Mouse (Mus musculus): ENCODE data around the gene Abhd6. TPM values are rescaled to one million over a fixed set of nuclear protein-coding genes. Genes with fewer than 3 reads are reported as not detected.
"Not testable (repeated sequence)": the region's sequence is repeated elsewhere in the genome, so short reads cannot be mapped to it uniquely, and the experiment has no call there.

The Abhd6 gene
- total and polyA plus RNA-seq, 3 experiments: not detected

DNA sequence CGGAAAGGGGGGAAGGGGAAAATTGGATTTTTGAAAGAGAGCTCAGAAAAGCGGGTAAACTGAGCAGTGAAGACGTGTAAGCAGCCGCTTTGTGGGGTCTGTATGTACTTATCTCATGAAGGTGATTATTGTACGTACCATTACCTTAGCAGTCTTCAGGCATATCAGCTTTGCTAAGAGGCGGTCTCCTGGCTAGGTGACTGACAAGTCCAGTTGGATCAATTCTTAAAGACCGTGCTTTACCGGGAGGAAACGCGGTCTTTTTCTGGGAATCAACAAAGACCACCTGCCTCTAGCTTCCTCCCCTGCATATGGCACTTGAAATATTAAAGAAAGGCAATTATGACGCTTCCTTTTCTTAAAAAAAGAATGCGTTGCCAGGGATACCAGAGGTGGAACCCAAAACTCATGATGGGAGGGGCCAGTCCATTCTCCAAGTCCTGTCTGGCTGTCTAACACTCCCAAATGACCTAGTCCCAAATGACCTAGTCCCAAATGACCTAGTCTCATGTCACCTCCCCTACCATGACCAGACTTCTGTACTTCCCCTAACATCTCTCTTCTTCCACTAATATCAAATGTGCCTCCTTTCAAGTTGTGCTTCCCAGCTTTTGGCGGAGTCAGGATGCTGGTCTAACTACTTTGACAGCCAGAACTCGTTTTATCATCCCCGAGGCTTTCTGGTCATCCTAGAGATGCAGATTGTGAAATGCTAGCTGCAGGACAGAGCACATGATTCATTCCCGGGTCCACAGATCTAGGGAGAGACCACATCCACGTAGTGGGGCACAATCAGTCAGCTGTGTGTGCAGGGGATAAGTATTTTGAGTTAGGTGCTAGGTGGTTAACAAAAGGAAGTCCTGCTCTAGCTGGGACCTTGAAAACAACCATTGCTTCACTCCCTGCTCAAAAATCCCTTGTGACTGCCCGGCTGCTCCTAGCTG is 1.3 kb downstream of the Abhd6 start:
- no peak overlapping the region for H3K4me3 ChIP-seq (ENCODE audit: control insufficient read depth in 1 of 2, insufficient read depth in 1 of 2, low read depth in 2 of 2, low read length in 2 of 2)
- H3K4me1 ChIP-seq (ENCODE audit: control insufficient read depth in 1 of 2, insufficient read depth in 2 of 2, low read length in 2 of 2): no peaks in the 10 kb centered on the region
- no peaks in the 10 kb centered on the region; a peak in 1 of 4 replicates for H3K27me3 ChIP-seq (ENCODE audit: control insufficient read depth in 1 of 2, insufficient read depth in 2 of 2, low read length in 2 of 2)
- no peaks in the 10 kb centered on the region for H3K36me3 ChIP-seq (ENCODE audit: control insufficient read depth in 1 of 2, insufficient read depth in 2 of 2, low read length in 2 of 2)
- TF ChIP-seq MAZ (IDR thresholded peaks at IDR 0.05; ENCODE audit: low read depth, low read length): no peak
- no peak for TF ChIP-seq MAFK (IDR thresholded peaks at IDR 0.05; ENCODE audit: borderline replicate concordance, low read depth, low read length)
- no peak for TF ChIP-seq ELF1 (IDR thresholded peaks at IDR 0.05; ENCODE audit: low read depth, low read length)
- no peak for TF ChIP-seq NELFE (IDR thresholded peaks at IDR 0.05; ENCODE audit: low read depth, low read length)
- TF ChIP-seq POLR2AphosphoS2 (IDR thresholded peaks at IDR 0.05; ENCODE audit: low read length): no peak
- no peak for DNase-seq (ENCODE audit: low read depth, low spot score)
- H3K27ac ChIP-seq (ENCODE audit: control insufficient read depth, low read depth, low read length): no peak overlapping the region
- H3K9me3 ChIP-seq (replicated peaks; ENCODE audit: insufficient read depth, low read length): no peaks in the 10 kb centered on the region
- H3K9ac ChIP-seq (ENCODE audit: control insufficient read depth, low read depth, low read length, poor library complexity, severe bottlenecking): no peak overlapping the region
- H3K79me2 ChIP-seq (ENCODE audit: control insufficient read depth, insufficient read depth, low read length, poor library complexity): no peaks in the 10 kb centered on the region

DNA sequence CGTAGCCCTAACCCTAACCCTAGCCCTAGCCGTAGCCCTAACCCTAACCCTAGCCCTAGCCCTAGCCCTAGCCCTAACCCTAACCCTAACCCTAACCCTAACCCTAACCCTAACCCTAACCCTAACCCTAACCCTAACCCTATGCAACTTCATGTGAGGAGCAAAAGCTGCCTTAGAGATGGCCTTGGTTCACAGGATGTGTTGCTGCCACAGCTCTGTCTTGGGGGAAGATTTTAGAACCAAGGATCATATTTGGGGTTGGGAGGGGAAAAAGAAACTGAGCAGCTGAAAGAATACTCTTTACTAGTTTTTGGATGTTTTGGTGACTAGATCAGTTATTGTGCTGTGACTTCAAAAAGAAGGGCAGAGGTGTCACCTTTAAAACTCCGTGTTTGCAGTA is 3.4 kb downstream of the Abhd6 start:
- not testable (repeated sequence) for H3K27me3 ChIP-seq (ENCODE audit: control insufficient read depth in 1 of 2, insufficient read depth in 2 of 2, low read length in 2 of 2); H3K9me3 ChIP-seq (replicated peaks; ENCODE audit: insufficient read depth, low read length); H3K79me2 ChIP-seq (ENCODE audit: control insufficient read depth, insufficient read depth, low read length, poor library complexity); H3K36me3 ChIP-seq (ENCODE audit: control insufficient read depth in 1 of 2, insufficient read depth in 2 of 2, low read length in 2 of 2); H3K4me1 ChIP-seq (ENCODE audit: control insufficient read depth in 1 of 2, insufficient read depth in 2 of 2, low read length in 2 of 2); H3K4me3 ChIP-seq (ENCODE audit: control insufficient read depth in 1 of 2, insufficient read depth in 1 of 2, low read depth in 2 of 2, low read length in 2 of 2); H3K27ac ChIP-seq (ENCODE audit: control insufficient read depth, low read depth, low read length); H3K9ac ChIP-seq (ENCODE audit: control insufficient read depth, low read depth, low read length, poor library complexity, severe bottlenecking); DNase-seq (ENCODE audit: low read depth, low spot score)

DNA sequence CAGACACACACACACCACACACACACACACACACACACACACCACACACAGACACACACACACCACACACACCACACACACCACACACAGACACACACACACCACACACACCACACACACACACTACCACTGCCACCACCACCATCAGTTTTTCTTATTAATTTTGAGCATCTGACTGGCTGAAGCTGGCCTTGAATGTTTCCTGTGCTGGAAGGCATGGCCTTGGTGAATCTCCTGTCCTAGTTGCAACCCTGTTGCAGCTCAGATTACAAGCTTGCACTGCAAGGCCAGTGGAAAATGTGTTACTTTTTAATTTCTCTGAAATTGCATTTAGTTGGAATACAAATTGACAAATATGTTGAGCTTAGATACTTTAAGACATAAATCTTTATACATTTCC is 4.4 kb downstream of the Abhd6 start:
- Histone ChIP-seq H3K9me3 (replicated peaks; ENCODE audit: insufficient read depth, low read length) (no peaks in the 10 kb centered on the region), H3K9ac (ENCODE audit: control insufficient read depth, low read depth, low read length, poor library complexity, severe bottlenecking) (no peak overlapping the region), H3K4me3 (ENCODE audit: control insufficient read depth in 1 of 2, insufficient read depth in 1 of 2, low read depth in 2 of 2, low read length in 2 of 2) (no peak overlapping the region), H3K4me1 (ENCODE audit: control insufficient read depth in 1 of 2, insufficient read depth in 2 of 2, low read length in 2 of 2) (no peaks in the 10 kb centered on the region), H3K36me3 (ENCODE audit: control insufficient read depth in 1 of 2, insufficient read depth in 2 of 2, low read length in 2 of 2) (no peaks in the 10 kb centered on the region), H3K27ac (ENCODE audit: control insufficient read depth, low read depth, low read length) (no peak overlapping the region), H3K27me3 (ENCODE audit: control insufficient read depth in 1 of 2, insufficient read depth in 2 of 2, low read length in 2 of 2) (0 out of 4 replicates have a peak, but pooled peaks cover 0 to 2% of the 10 kb centered on the region in 2 experiments), H3K79me2 (ENCODE audit: control insufficient read depth, insufficient read depth, low read length, poor library complexity) (no peaks in the 10 kb centered on the region)
- TF ChIP-seq POLR2AphosphoS5 (IDR thresholded peaks at IDR 0.05; ENCODE audit: borderline replicate concordance, low read depth, low read length) (no peak), UBTF (IDR thresholded peaks at IDR 0.05; ENCODE audit: borderline replicate concordance, insufficient read depth, low read depth, low read length) (no peak), USF2 (IDR thresholded peaks at IDR 0.05; ENCODE audit: borderline replicate concordance in 1 of 2, insufficient read depth in 1 of 2, low read depth in 1 of 2, low read length in 2 of 2) (no peak), SIN3A (IDR thresholded peaks at IDR 0.05; ENCODE audit: low read length) (no peak), KAT2A (conservative IDR thresholded peaks at IDR 0.05; ENCODE audit: low read depth, low read length) (no peak), GABPA (IDR thresholded peaks at IDR 0.05; ENCODE audit: low read depth, low read length) (no peak), POLR2A (IDR thresholded peaks at IDR 0.05; ENCODE audit: control insufficient read depth in 1 of 2, insufficient read depth in 1 of 2, low read depth in 1 of 2, low read length in 2 of 2, poor library complexity in 1 of 2) (no peak)
- no peak for DNase-seq (ENCODE audit: low read depth, low spot score)
